Mouse (Mus musculus): ENCODE results near the gene Olfr1269. TPM values are rescaled to one million over a fixed set of nuclear protein-coding genes. Genes with fewer than 3 reads are reported as not detected.

Olfr1269 gene
- polyA plus RNA-seq (2015; fragmentation: Nextera tagmentation; extraction: Ambion mirVana) = not detected in 2 replicates

- no peaks in the 10 kb centered on the region for H3K27me3 ChIP-seq (replicated peaks; ENCODE audit: control insufficient read depth, insufficient read depth, low read length)
- ATAC-seq = no peak
- H3K9ac ChIP-seq (ENCODE audit: low read depth, low read length) = no peak within 1 kb of the TSS
- H3K27ac ChIP-seq (ENCODE audit: low read depth, low read length) = no peak within 1 kb of the TSS
- H3K4me1 ChIP-seq (ENCODE audit: control insufficient read depth, insufficient read depth, low read depth, low read length) = no peaks in the 10 kb centered on the region
- no peaks in the 10 kb centered on the region for H3K36me3 ChIP-seq (ENCODE audit: control insufficient read depth, insufficient read depth, low read length)
- H3K9me3 ChIP-seq (ENCODE audit: control insufficient read depth, low read length) = no peaks in the 10 kb centered on the region
- H3K4me2 ChIP-seq (ENCODE audit: low read length) = no peak within 1 kb of the TSS
- H3K4me3 ChIP-seq (ENCODE audit: low read length) = no peak within 1 kb of the TSS
- WGBS = 90% methylated on average over 1 of the region's 1 CpGs
Measured at GRCm38 (mm10) chr2:90121312-90121711, at the start of gene Olfr1269. TSS of gene Olfr1269 (minus strand) at chr2:90121412.

- no peak overlapping the region for H3K4me3 ChIP-seq (ENCODE audit: low read length)
- H3K27me3 ChIP-seq (replicated peaks; ENCODE audit: control insufficient read depth, insufficient read depth, low read length) = no peaks in the 10 kb centered on the region
- no peaks in the 10 kb centered on the region for H3K4me1 ChIP-seq (ENCODE audit: control insufficient read depth, insufficient read depth, low read depth, low read length)
- no peak overlapping the region for H3K27ac ChIP-seq (ENCODE audit: low read depth, low read length)
- no peak overlapping the region for H3K9ac ChIP-seq (ENCODE audit: low read depth, low read length)
- H3K36me3 ChIP-seq (ENCODE audit: control insufficient read depth, insufficient read depth, low read length) = no peaks in the 10 kb centered on the region
- H3K4me2 ChIP-seq (ENCODE audit: low read length) = no peak overlapping the region
- no peak for ATAC-seq
- 96% methylated on average over 9 of the region's 9 CpGs for WGBS
- no peaks in the 10 kb centered on the region for H3K9me3 ChIP-seq (ENCODE audit: control insufficient read depth, low read length)
Measured at GRCm38 (mm10) chr2:90153916-90154315, 32.7 kb upstream of the Olfr1269 start.

- Histone ChIP-seq H3K27me3 (replicated peaks; ENCODE audit: control insufficient read depth, insufficient read depth, low read length) (no peaks in the 10 kb centered on the region), H3K4me1 (ENCODE audit: control insufficient read depth, insufficient read depth, low read depth, low read length) (no peaks in the 10 kb centered on the region), H3K27ac (ENCODE audit: low read depth, low read length) (no peak within 1 kb of the TSS), H3K9ac (ENCODE audit: low read depth, low read length) (no peak within 1 kb of the TSS), H3K36me3 (ENCODE audit: control insufficient read depth, insufficient read depth, low read length) (no peaks in the 10 kb centered on the region), H3K4me2 (ENCODE audit: low read length) (no peak within 1 kb of the TSS), H3K4me3 (ENCODE audit: low read length) (no peak within 1 kb of the TSS), H3K9me3 (ENCODE audit: control insufficient read depth, low read length) (no peaks in the 10 kb centered on the region)
- 90% methylated on average over 3 of the region's 3 CpGs for WGBS
- no peak for ATAC-seq
Measured at GRCm38 (mm10) chr2:90152991-90153390, 31.8 kb upstream of the Olfr1269 start, which contains the start of gene Olfr1270. TSS of gene Olfr1270 (minus strand) at chr2:90153091.

- H3K4me2 ChIP-seq (ENCODE audit: low read length) = no peak within 1 kb of the TSS
- ATAC-seq = no peak
- H3K4me3 ChIP-seq (ENCODE audit: low read length) = no peak within 1 kb of the TSS
- H3K27ac ChIP-seq (ENCODE audit: low read depth, low read length) = no peak within 1 kb of the TSS
- H3K9me3 ChIP-seq (ENCODE audit: control insufficient read depth, low read length) = no peaks in the 10 kb centered on the region
- no peak within 1 kb of the TSS for H3K9ac ChIP-seq (ENCODE audit: low read depth, low read length)
- H3K27me3 ChIP-seq (replicated peaks; ENCODE audit: control insufficient read depth, insufficient read depth, low read length) = no peaks in the 10 kb centered on the region
- no peaks in the 10 kb centered on the region for H3K36me3 ChIP-seq (ENCODE audit: control insufficient read depth, insufficient read depth, low read length)
- H3K4me1 ChIP-seq (ENCODE audit: control insufficient read depth, insufficient read depth, low read depth, low read length) = no peaks in the 10 kb centered on the region
Measured at GRCm38 (mm10) chr2:90142196-90142595, 21.0 kb upstream of the Olfr1269 start, which contains the start of gene Olfr32. TSS of gene Olfr32 (minus strand) at chr2:90142296.

- Histone ChIP-seq H3K9me3 (ENCODE audit: control insufficient read depth, low read length) (0 out of 2 replicates have a peak, but pooled peaks cover 2% of the 10 kb centered on the region), H3K4me3 (ENCODE audit: low read length) (no peak overlapping the region), H3K27me3 (replicated peaks; ENCODE audit: control insufficient read depth, insufficient read depth, low read length) (no peaks in the 10 kb centered on the region), H3K4me2 (ENCODE audit: low read length) (no peak overlapping the region), H3K4me1 (ENCODE audit: control insufficient read depth, insufficient read depth, low read depth, low read length) (no peaks in the 10 kb centered on the region), H3K9ac (ENCODE audit: low read depth, low read length) (no peak overlapping the region), H3K27ac (ENCODE audit: low read depth, low read length) (no peak overlapping the region), H3K36me3 (ENCODE audit: control insufficient read depth, insufficient read depth, low read length) (no peaks in the 10 kb centered on the region)
- ATAC-seq = no peak
- 78% methylated on average over 2 of the region's 2 CpGs for WGBS
Measured at GRCm38 (mm10) chr2:90070065-90070464, 51.1 kb downstream of the Olfr1269 start.

Other genes with a start within 250 kb of the Olfr1269 start
- gene Olfr1257, start 243.0 kb downstream of the Olfr1269 start, polyA plus RNA-seq (2015; fragmentation: Nextera tagmentation; extraction: Ambion mirVana) = not detected in 2 replicates
- not detected in 2 replicates for gene Olfr1258, start 194.1 kb downstream of the Olfr1269 start, polyA plus RNA-seq (2015; fragmentation: Nextera tagmentation; extraction: Ambion mirVana)
- not detected in 2 replicates for gene Olfr1259, start 172.7 kb downstream of the Olfr1269 start, polyA plus RNA-seq (2015; fragmentation: Nextera tagmentation; extraction: Ambion mirVana)
- not detected in 2 replicates for gene Olfr1260, start 147.1 kb downstream of the Olfr1269 start, polyA plus RNA-seq (2015; fragmentation: Nextera tagmentation; extraction: Ambion mirVana)
- gene Olfr1261, start 130.2 kb downstream of the Olfr1269 start, polyA plus RNA-seq (2015; fragmentation: Nextera tagmentation; extraction: Ambion mirVana) = not detected in 2 replicates
- not detected in 2 replicates for gene Olfr1262, start 121.3 kb downstream of the Olfr1269 start, polyA plus RNA-seq (2015; fragmentation: Nextera tagmentation; extraction: Ambion mirVana)
- not detected in 2 replicates for gene Olfr1263, start 109.3 kb downstream of the Olfr1269 start, polyA plus RNA-seq (2015; fragmentation: Nextera tagmentation; extraction: Ambion mirVana)
- gene Olfr1264, start 95.8 kb downstream of the Olfr1269 start, polyA plus RNA-seq (2015; fragmentation: Nextera tagmentation; extraction: Ambion mirVana) = not detected in 2 replicates
- gene Olfr1265, start 86.1 kb downstream of the Olfr1269 start, polyA plus RNA-seq (2015; fragmentation: Nextera tagmentation; extraction: Ambion mirVana) = not detected in 2 replicates
- not detected in 2 replicates for gene Olfr140, start 57.8 kb downstream of the Olfr1269 start, polyA plus RNA-seq (2015; fragmentation: Nextera tagmentation; extraction: Ambion mirVana)
- gene Olfr32, start 20.9 kb upstream of the Olfr1269 start, polyA plus RNA-seq (2015; fragmentation: Nextera tagmentation; extraction: Ambion mirVana) = not detected in 2 replicates
- gene Olfr1270, start 31.7 kb upstream of the Olfr1269 start, polyA plus RNA-seq (2015; fragmentation: Nextera tagmentation; extraction: Ambion mirVana) = not detected in 2 replicates
- not detected in 2 replicates for gene Olfr1506, start 103.1 kb upstream of the Olfr1269 start, polyA plus RNA-seq (2015; fragmentation: Nextera tagmentation; extraction: Ambion mirVana)
- not detected in 2 replicates for gene Olfr142, start 136.2 kb upstream of the Olfr1269 start, polyA plus RNA-seq (2015; fragmentation: Nextera tagmentation; extraction: Ambion mirVana)
- gene Olfr1271, start 149.6 kb upstream of the Olfr1269 start, polyA plus RNA-seq (2015; fragmentation: Nextera tagmentation; extraction: Ambion mirVana) = not detected in 2 replicates
- not detected in 2 replicates for gene Olfr1272, start 171.4 kb upstream of the Olfr1269 start, polyA plus RNA-seq (2015; fragmentation: Nextera tagmentation; extraction: Ambion mirVana)
- gene Gm13769, start 200.8 kb upstream of the Olfr1269 start, polyA plus RNA-seq (2015; fragmentation: Nextera tagmentation; extraction: Ambion mirVana) = not detected in 2 replicates